Mouse (Mus musculus) G1E (cell line): Measurements from ENCODE around the gene 2310022B05Rik. TPM values are rescaled to one million over a fixed set of nuclear protein-coding genes. Genes with fewer than 3 reads are reported as not detected.

ENCODE experiments used
- ATAC-seq: 2 replicates; pipeline ENCODE4 v1.8.0; 2016; ENCODE audit warnings: mild to moderate bottlenecking; ENCODE audit not compliant: insufficient number of reproducible peaks, poor library complexity, low FRiP score, severe bottlenecking; ENCODE audit errors: extremely low read depth
- DNase-seq: peaks from one replicate; pipeline ENCODE4 v3.0.0; 2012; ENCODE audit warnings: low spot score
- H3K27me3 ChIP-seq: 2 replicates; pipeline ENCODE4 v1.6.1; 2012; ENCODE audit warnings: mild to moderate bottlenecking, low read length, inconsistent platforms; ENCODE audit not compliant: insufficient read depth
- H3K36me3 ChIP-seq: replicated peaks from 2 replicates; pipeline ENCODE3; 2012; ENCODE audit warnings: mild to moderate bottlenecking, inconsistent platforms
- H3K4me1 ChIP-seq: 2 replicates; pipeline ENCODE4 v1.6.1; 2012; ENCODE audit warnings: low read depth, low read length, inconsistent platforms, mixed read lengths; ENCODE audit not compliant: insufficient read depth
- H3K4me3 ChIP-seq: 2 replicates; pipeline ENCODE4 v1.5.1; 2012; ENCODE audit warnings: low read depth, mild to moderate bottlenecking, inconsistent platforms, low read length, moderate library complexity, mixed read lengths
- H3K9me3 ChIP-seq: replicated peaks from 2 replicates; pipeline ENCODE4 v1.6.1; 2012; ENCODE audit warnings: inconsistent platforms
- CTCF ChIP-seq: IDR thresholded peaks from 2 replicates; pipeline ENCODE4 v1.5.1; 2012; ENCODE audit warnings: low read depth, low read length, inconsistent platforms, mixed read lengths
- GATA1 ChIP-seq: IDR thresholded peaks from 2 replicates; pipeline ENCODE4 v1.6.1; 2012; ENCODE audit warnings: borderline replicate concordance, low read length, inconsistent platforms, mixed read lengths
- GATA2 ChIP-seq: IDR thresholded peaks from 2 replicates; pipeline ENCODE4 v1.6.1; 2012; ENCODE audit warnings: low read depth, low read length, inconsistent platforms, borderline replicate concordance
- POLR2AphosphoS5 ChIP-seq: IDR thresholded peaks from 2 replicates; pipeline ENCODE4 v1.6.1; 2012; ENCODE audit warnings: low read depth, low read length, inconsistent platforms; ENCODE audit not compliant: insufficient replicate concordance
- TAL1 ChIP-seq: conservative IDR thresholded peaks from 2 replicates; pipeline ENCODE4 v1.6.1; 2012; ENCODE audit warnings: low read depth, low read length, inconsistent platforms, mixed read lengths
- polyA plus RNA-seq: library from polyadenylated mRNA; stranded (reverse); fragments of >175 nt; gene quantifications from 2 replicates; pipeline ENCODE4 v1.2.3, GENCODE M21; 2012
- total RNA-seq, 2 experiments: library from RNA; stranded (forward) in 1 of 2; stranded (reverse) in 1 of 2; fragments of 200-1000 nt in 1 of 2; fragments of >200 nt in 1 of 2; fragmentation: Nextera tagmentation in 1 of 2; gene quantifications; 2 replicates each; pipeline ENCODE4 v1.2.3; 2014 to 2017

2310022B05Rik gene
- total and polyA plus RNA-seq, 3 experiments, result 5.8 to 26.9 (median 16.8) TPM

DNA sequence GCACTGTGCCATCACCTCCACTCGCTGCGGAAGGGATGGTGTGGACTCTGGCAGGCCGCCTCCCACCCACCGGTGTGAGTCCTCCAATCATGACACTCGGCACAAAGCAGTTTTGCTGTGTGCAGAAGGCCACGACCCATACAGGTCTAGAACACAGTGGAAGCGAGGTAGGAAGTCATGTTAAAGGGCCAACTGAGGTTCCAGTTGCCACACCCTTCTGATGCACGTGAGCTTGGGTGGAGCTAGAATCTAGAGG lies 28.0 kb downstream of the 2310022B05Rik start:
- H3K9me3 ChIP-seq, result no peaks in the 10 kb centered on the region
- TF ChIP-seq GATA1 (no peak), POLR2AphosphoS5 (no peak), GATA2 (no peak), CTCF (no peak), TAL1 (no peak)
- H3K27me3 ChIP-seq, result peaks cover 8% of the 10 kb centered on the region; the same call in 1 of the 2 replicates
- H3K36me3 ChIP-seq, result peaks cover 49% of the 10 kb centered on the region
- no peak for DNase-seq
- ATAC-seq, result no peak
- H3K4me3 ChIP-seq, result no peak overlapping the region
- H3K4me1 ChIP-seq, result no peaks in the 10 kb centered on the region

DNA sequence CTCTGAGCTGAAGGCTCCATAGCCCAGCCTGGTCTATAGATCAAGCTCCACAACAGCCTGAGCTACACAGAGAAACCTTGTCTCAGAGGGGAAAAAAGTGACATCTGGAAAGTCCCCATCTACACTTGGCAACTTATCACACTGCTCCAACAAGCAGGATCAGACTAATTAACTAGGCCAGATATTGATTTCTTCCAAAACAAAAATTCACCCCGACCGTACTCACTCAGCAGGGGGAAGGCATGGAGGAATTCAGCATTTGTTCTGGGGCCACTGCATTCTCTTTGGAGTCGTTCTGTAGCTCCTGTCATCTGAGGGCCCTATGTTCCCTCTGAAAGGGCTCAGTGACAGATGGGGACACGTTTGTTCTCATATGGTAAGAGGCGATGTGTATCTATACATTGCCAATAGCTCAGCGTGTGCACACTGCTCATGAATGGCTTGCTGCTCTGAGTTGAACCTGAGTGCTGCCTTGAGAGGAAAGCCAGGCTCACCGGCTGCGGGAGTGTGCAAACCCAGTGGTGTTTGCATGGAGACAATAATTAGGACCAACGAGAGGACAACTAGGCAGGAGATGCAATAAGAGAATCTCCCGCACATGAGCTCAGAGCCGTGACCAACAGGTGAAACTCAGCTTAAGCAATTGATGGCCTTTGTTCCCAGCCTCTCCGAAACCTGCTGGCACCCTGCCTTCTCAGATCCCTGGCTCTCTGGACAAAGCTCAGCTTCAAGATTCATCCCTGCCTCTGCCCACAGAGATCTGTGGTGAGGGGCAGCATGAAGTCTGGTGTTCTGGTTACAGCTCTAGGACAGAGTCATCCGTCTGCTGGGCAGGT lies 28.5 kb downstream of the 2310022B05Rik start:
- Histone ChIP-seq H3K36me3 (peaks cover 43% of the 10 kb centered on the region), H3K9me3 (no peaks in the 10 kb centered on the region), H3K4me1 (no peaks in the 10 kb centered on the region), H3K4me3 (no peak overlapping the region), H3K27me3 (peaks cover 8% of the 10 kb centered on the region; the same call in 1 of the 2 replicates)
- ATAC-seq (no peak), DNase-seq (no peak)
- TF ChIP-seq POLR2AphosphoS5 (no peak), GATA2 (no peak), GATA1 (no peak), CTCF (no peak), TAL1 (no peak)

DNA sequence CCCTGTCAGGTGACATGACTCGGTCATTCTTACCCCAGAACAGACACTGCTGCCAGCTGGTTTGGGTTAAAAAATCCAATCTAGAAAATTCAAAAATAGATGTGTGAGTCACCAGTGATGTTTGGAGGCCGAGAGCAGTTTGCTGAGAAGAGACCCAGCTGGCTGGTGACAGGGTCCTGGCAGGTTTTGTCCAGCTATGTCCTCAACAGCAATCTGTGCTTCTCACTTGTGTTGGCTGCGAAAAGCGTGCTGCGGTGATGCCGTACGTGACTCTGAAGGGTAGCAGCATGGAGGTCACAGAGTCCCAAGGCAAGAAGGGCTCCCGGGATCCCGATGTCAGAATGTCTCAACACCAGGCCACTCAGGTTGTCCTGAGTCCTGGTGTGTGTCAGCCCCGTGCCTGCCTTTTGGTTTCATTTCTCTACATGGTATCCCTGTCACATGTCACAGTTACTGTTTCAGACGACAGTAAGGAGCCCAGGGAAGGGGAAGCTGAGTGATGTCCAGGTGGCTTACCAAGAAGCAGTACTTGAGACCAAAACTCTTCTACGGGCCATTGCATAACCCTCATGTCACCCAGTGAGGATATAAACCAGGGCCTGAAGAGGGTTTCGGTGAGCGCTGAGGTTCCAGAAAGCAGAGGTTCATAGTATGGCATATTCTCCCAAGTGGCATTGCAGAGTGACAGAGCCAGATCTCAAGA lies 30.0 kb downstream of the 2310022B05Rik start:
- ATAC-seq, result no peak

DNA sequence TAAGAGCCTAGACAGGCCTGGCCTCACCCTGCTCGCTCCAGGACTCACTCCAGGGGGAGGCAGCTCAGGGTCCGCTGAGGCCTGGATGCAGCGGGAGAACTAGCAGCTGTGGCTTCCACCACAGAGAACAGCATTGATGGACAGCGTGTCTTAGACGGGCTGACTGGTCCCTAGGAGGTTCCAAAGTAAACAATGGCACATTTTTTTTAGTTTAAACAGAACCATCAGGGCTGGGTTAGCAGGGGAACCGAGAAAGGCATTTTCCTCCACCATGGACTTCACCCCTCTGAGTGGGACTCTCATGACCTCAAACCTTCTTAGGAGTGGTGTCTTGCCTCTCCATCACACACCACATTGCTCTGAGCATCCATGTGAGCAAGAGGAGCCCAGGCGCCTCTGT lies 31.2 kb downstream of the 2310022B05Rik start:
- Histone ChIP-seq H3K9me3 (no peaks in the 10 kb centered on the region), H3K4me1 (no peaks in the 10 kb centered on the region), H3K27me3 (peaks cover 8% of the 10 kb centered on the region; the same call in 1 of the 2 replicates), H3K4me3 (no peak overlapping the region), H3K36me3 (peaks cover 17% of the 10 kb centered on the region)
- ATAC-seq, result no peak
- TF ChIP-seq CTCF, result no peak
- TF ChIP-seq GATA1, result no peak
- no peak for TF ChIP-seq TAL1
- no peak for TF ChIP-seq POLR2AphosphoS5
- no peak for TF ChIP-seq GATA2
- no peak for DNase-seq

More for the DNA sequence above, 30.0 kb downstream of the 2310022B05Rik start:
- no peak for DNase-seq
- peaks cover 29% of the 10 kb centered on the region for H3K36me3 ChIP-seq
- no peaks in the 10 kb centered on the region for H3K9me3 ChIP-seq
- no peak overlapping the region for H3K4me3 ChIP-seq
- H3K27me3 ChIP-seq, result peaks cover 8% of the 10 kb centered on the region; the same call in 1 of the 2 replicates
- H3K4me1 ChIP-seq, result no peaks in the 10 kb centered on the region
- no peak for TF ChIP-seq GATA2
- TF ChIP-seq GATA1, result no peak
- TF ChIP-seq POLR2AphosphoS5, result no peak
- no peak for TF ChIP-seq CTCF
- no peak for TF ChIP-seq TAL1

DNA sequence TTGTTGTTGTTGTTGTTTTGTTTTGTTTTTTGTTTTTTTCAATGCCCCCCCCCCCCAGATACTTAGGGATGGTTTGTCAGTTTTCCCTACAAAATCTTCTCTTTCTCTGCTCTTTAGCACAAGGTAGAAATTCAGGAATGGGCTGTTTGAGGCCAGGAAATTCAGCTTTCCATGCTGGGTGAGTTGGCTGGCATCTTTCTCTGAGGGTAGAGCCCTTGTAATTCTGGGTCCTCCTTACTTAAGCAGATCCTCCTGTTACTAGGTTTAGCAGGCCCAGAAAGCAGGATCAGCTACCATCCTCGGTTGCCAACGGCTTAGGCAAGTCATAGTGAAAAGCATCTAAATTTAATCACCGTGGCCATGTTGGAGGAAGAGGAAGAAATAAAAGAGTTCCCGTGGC lies 32.3 kb downstream of the 2310022B05Rik start:
- ATAC-seq, result no peak
- Histone ChIP-seq H3K36me3 (peaks cover 6% of the 10 kb centered on the region), H3K27me3 (peaks cover 8% of the 10 kb centered on the region; the same call in 1 of the 2 replicates), H3K4me1 (no peaks in the 10 kb centered on the region), H3K9me3 (peaks cover 4% of the 10 kb centered on the region), H3K4me3 (no peak overlapping the region)
- no peak for TF ChIP-seq GATA1
- no peak for TF ChIP-seq GATA2
- no peak for TF ChIP-seq CTCF
- no peak for TF ChIP-seq TAL1
- no peak for TF ChIP-seq POLR2AphosphoS5
- DNase-seq, result no peak

DNA sequence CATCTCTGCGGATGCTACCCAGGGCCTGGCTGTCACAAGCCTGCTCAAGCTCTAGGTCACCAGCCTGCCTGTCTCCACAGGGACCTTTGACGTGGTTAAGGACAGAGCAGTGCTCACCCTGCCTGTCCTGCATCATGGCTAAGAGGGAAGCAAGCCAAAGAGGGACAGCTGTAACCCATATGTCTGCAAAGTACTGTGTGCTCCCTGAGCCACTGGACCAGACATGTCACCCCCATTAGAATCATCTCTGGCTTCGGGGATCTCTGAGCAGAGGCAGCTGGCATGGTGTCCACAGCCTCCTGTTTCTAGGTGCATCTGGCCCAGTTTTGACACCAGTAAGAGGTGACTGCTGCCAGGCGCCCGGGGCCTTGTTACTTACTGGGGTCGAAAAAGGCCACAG lies 32.7 kb downstream of the 2310022B05Rik start:
- TF ChIP-seq GATA2, result no peak
- no peak for TF ChIP-seq TAL1
- no peak for TF ChIP-seq GATA1
- no peak for TF ChIP-seq CTCF
- TF ChIP-seq POLR2AphosphoS5, result no peak

More for the DNA sequence above, 32.7 kb downstream of the 2310022B05Rik start:
- ATAC-seq (no peak), DNase-seq (no peak)
- H3K27me3 ChIP-seq, result peaks cover 8% of the 10 kb centered on the region; the same call in 1 of the 2 replicates
- no peaks in the 10 kb centered on the region for H3K4me1 ChIP-seq
- H3K36me3 ChIP-seq, result peaks cover 4% of the 10 kb centered on the region
- H3K9me3 ChIP-seq, result peaks cover 4% of the 10 kb centered on the region
- H3K4me3 ChIP-seq, result no peak overlapping the region
